Mouse (Mus musculus): ENCODE measurements around the gene 4931406C07Rik. TPM values are rescaled to one million over a fixed set of nuclear protein-coding genes. Genes with fewer than 3 reads are reported as not detected.

4931406C07Rik gene
- polyA plus RNA-seq, 1 experiment, result 5.4 TPM

DNA sequence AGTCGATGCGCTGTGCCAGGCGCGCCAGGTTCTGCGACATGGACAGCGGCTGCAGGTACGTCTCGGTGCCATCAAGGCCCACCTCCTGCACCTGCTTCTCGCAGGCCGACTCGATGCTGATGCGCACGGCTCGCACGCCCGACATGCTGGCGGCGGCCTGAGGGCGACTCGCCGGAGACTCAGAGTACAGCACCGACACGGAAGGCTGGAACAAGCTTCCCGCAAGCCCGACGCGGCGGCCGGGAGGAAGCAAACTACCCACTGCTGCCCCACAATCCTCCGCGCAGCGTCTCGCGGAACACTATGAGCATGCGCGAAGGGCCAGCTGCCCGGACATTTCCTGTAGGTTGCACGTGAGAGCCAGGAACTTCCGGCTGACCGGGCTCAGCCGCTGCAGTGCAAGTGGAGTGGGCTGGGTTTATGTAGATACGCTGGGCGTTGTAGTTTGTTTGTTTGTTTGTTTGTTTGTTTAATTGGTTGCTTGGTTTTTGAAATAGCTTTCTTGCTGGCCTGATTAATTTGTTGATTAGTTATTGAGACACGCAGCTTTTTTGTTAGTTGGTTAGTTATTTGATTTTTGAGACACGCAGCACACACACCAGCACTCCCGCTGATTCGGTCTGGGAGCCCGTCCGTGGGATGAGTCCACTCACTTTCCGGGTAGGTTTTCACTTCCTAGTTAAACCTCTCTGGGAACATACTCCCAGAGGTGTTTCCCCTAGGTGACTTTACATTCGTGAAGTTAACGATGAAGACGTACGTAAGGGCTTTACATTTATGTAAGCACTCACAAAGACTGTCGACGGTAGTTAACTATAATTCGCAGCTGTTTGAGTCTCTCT lies 26.4 kb downstream of the 4931406C07Rik start, which contains the start of gene Med17:
Gene Med17, minus strand, starts transcription at position 283 of the 842 bp plus-strand sequence.
- H3K4me3 ChIP-seq (ENCODE audit: control insufficient read depth, insufficient read depth, low read length), result peak within 1 kb of the TSS; percentile 71
- TF ChIP-seq POLR2A (IDR thresholded peaks at IDR 0.05; ENCODE audit: control insufficient read depth, extremely low read depth, insufficient read depth, low read length, poor library complexity) (no peak), CTCF (IDR thresholded peaks at IDR 0.05; ENCODE audit: borderline replicate concordance, control insufficient read depth, extremely low read depth, insufficient read depth, low read length, poor library complexity) (peak; percentile 51; the same call in 1 of the 2 replicates)
- under 1% methylated on average over 57 of the region's 57 CpGs for WGBS

GRCm38 (mm10) chr9:15279139-15279648 lies 27.1 kb downstream of the 4931406C07Rik start:
- Histone ChIP-seq H3K27ac (ENCODE audit: control insufficient read depth, insufficient read depth, low read length) (no peak overlapping the region; the same call in 1 of the 2 replicates), H3K4me3 (ENCODE audit: control insufficient read depth, insufficient read depth, low read length) (peak overlapping the region; percentile 71), H3K4me1 (replicated peaks; ENCODE audit: control insufficient read depth, insufficient read depth, low read length) (peaks cover 5% of the 10 kb centered on the region), H3K36me3 (ENCODE audit: control insufficient read depth, insufficient read depth, low read length) (peaks cover 18% of the 10 kb centered on the region), H3K27me3 (ENCODE audit: control insufficient read depth, insufficient read depth, low read length) (no peaks in the 10 kb centered on the region)
- WGBS, result 3% methylated on average over 19 of the region's 19 CpGs
- DNase-seq, result no peak
- TF ChIP-seq POLR2A (IDR thresholded peaks at IDR 0.05; ENCODE audit: control insufficient read depth, extremely low read depth, insufficient read depth, low read length, poor library complexity), result no peak
- TF ChIP-seq CTCF (IDR thresholded peaks at IDR 0.05; ENCODE audit: borderline replicate concordance, control insufficient read depth, extremely low read depth, insufficient read depth, low read length, poor library complexity), result no peak

More for the DNA sequence above, 26.4 kb downstream of the 4931406C07Rik start, which contains the start of gene Med17:
- peaks cover 13% of the 10 kb centered on the region for H3K36me3 ChIP-seq (ENCODE audit: control insufficient read depth, insufficient read depth, low read length)
- H3K27ac ChIP-seq (ENCODE audit: control insufficient read depth, insufficient read depth, low read length), result peak within 1 kb of the TSS; percentile 8; the same call in 1 of the 2 replicates
- peaks cover 5% of the 10 kb centered on the region for H3K4me1 ChIP-seq (replicated peaks; ENCODE audit: control insufficient read depth, insufficient read depth, low read length)
- DNase-seq, result peak; percentile 92
- no peaks in the 10 kb centered on the region for H3K27me3 ChIP-seq (ENCODE audit: control insufficient read depth, insufficient read depth, low read length)

DNA sequence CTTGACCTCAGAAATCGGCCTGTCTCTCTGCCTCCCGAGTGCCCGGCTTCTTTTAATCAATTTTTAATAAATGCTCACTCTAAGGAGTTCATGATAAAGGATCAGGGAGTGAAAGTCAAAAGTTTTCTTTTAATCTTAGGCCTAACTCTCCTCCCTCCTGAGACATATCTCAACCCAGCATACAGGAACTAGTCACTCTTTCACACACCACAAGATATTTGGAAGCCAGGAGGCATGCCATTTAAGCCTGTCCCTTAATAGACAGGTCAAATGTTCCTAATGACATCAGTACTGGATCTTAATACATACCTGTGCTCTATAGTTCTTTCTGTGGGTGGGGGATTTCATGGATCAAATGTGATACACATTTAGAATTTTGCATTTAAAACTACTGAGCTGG lies 27.9 kb downstream of the 4931406C07Rik start:
- H3K4me1 ChIP-seq (replicated peaks; ENCODE audit: control insufficient read depth, insufficient read depth, low read length), result peaks cover 5% of the 10 kb centered on the region
- WGBS, result 96% methylated on average over 3 of the region's 3 CpGs
- H3K4me3 ChIP-seq (ENCODE audit: control insufficient read depth, insufficient read depth, low read length), result no peak overlapping the region
- peaks cover 27% of the 10 kb centered on the region for H3K36me3 ChIP-seq (ENCODE audit: control insufficient read depth, insufficient read depth, low read length)
- no peak for TF ChIP-seq POLR2A (IDR thresholded peaks at IDR 0.05; ENCODE audit: control insufficient read depth, extremely low read depth, insufficient read depth, low read length, poor library complexity)
- TF ChIP-seq CTCF (IDR thresholded peaks at IDR 0.05; ENCODE audit: borderline replicate concordance, control insufficient read depth, extremely low read depth, insufficient read depth, low read length, poor library complexity), result no peak
- DNase-seq, result no peak
- H3K27me3 ChIP-seq (ENCODE audit: control insufficient read depth, insufficient read depth, low read length), result no peaks in the 10 kb centered on the region
- H3K27ac ChIP-seq (ENCODE audit: control insufficient read depth, insufficient read depth, low read length), result no peak overlapping the region

- whole genome bisulfite sequencing, result 97% methylated on average over 4 of the region's 4 CpGs
- Histone ChIP-seq H3K36me3 (ENCODE audit: control insufficient read depth, insufficient read depth, low read length) (peaks cover 39% of the 10 kb centered on the region), H3K4me3 (ENCODE audit: control insufficient read depth, insufficient read depth, low read length) (no peak overlapping the region), H3K4me1 (replicated peaks; ENCODE audit: control insufficient read depth, insufficient read depth, low read length) (peaks cover 5% of the 10 kb centered on the region), H3K27ac (ENCODE audit: control insufficient read depth, insufficient read depth, low read length) (no peak overlapping the region), H3K27me3 (ENCODE audit: control insufficient read depth, insufficient read depth, low read length) (no peaks in the 10 kb centered on the region)
- no peak for TF ChIP-seq POLR2A (IDR thresholded peaks at IDR 0.05; ENCODE audit: control insufficient read depth, extremely low read depth, insufficient read depth, low read length, poor library complexity)
- TF ChIP-seq CTCF (IDR thresholded peaks at IDR 0.05; ENCODE audit: borderline replicate concordance, control insufficient read depth, extremely low read depth, insufficient read depth, low read length, poor library complexity), result no peak
- DNase-seq, result no peak
Measured at GRCm38 (mm10) chr9:15276855-15277254, 29.4 kb downstream of the 4931406C07Rik start.

- 95% methylated on average over 2 of the region's 2 CpGs for WGBS
- Histone ChIP-seq H3K27ac (ENCODE audit: control insufficient read depth, insufficient read depth, low read length) (no peak overlapping the region), H3K36me3 (ENCODE audit: control insufficient read depth, insufficient read depth, low read length) (peaks cover 68% of the 10 kb centered on the region), H3K27me3 (ENCODE audit: control insufficient read depth, insufficient read depth, low read length) (no peaks in the 10 kb centered on the region), H3K4me1 (replicated peaks; ENCODE audit: control insufficient read depth, insufficient read depth, low read length) (no peaks in the 10 kb centered on the region), H3K4me3 (ENCODE audit: control insufficient read depth, insufficient read depth, low read length) (no peak overlapping the region)
- TF ChIP-seq CTCF (IDR thresholded peaks at IDR 0.05; ENCODE audit: borderline replicate concordance, control insufficient read depth, extremely low read depth, insufficient read depth, low read length, poor library complexity) (no peak), POLR2A (IDR thresholded peaks at IDR 0.05; ENCODE audit: control insufficient read depth, extremely low read depth, insufficient read depth, low read length, poor library complexity) (no peak)
- DNase-seq, result no peak
Measured at GRCm38 (mm10) chr9:15273981-15274380, 32.3 kb downstream of the 4931406C07Rik start.

DNA sequence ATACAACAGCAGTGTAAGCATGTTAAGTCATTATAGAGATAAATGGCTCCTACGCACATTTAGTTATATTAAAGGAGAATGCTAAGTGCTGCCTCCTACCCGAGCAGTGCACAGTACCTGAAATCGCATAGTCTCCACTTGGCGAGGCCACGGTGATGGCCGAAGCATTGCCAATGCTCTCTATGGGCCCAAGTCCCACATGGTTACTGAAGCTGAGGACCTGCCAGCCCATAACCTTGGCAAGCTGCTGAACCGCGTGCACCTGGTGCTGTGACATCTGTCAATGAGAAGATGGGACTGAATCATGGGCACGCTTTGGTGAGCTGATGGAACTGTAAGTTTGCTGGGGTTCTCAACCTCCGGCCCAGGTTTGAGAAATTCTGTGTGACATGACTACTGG lies 42.8 kb downstream of the 4931406C07Rik start:
- Histone ChIP-seq H3K4me3 (ENCODE audit: control insufficient read depth, insufficient read depth, low read length) (no peak overlapping the region), H3K27ac (ENCODE audit: control insufficient read depth, insufficient read depth, low read length) (no peak overlapping the region), H3K4me1 (replicated peaks; ENCODE audit: control insufficient read depth, insufficient read depth, low read length) (no peaks in the 10 kb centered on the region), H3K27me3 (ENCODE audit: control insufficient read depth, insufficient read depth, low read length) (no peaks in the 10 kb centered on the region), H3K36me3 (ENCODE audit: control insufficient read depth, insufficient read depth, low read length) (peaks cover 59% of the 10 kb centered on the region)
- TF ChIP-seq CTCF (IDR thresholded peaks at IDR 0.05; ENCODE audit: borderline replicate concordance, control insufficient read depth, extremely low read depth, insufficient read depth, low read length, poor library complexity) (no peak), POLR2A (IDR thresholded peaks at IDR 0.05; ENCODE audit: control insufficient read depth, extremely low read depth, insufficient read depth, low read length, poor library complexity) (no peak)
- no peak for DNase-seq
- 99% methylated on average over 10 of the region's 10 CpGs for WGBS
